Mouse (Mus musculus) MEL (cell line): Measurements from ENCODE around the gene Gstt3.

ENCODE experiments used
- CTCF ChIP-seq, 3 experiments: IDR thresholded peaks in 2 of 3; conservative IDR thresholded peaks in 1 of 3; 2 replicates each; pipeline ENCODE4 v1.5.1; 2011 to 2012; ENCODE audit warnings: low read length in 3 of 3, low read depth in 2 of 3, mild to moderate bottlenecking in 2 of 3, improper control_type of control experiment in 1 of 3, inconsistent platforms in 1 of 3, mixed read lengths in 1 of 3, moderate library complexity in 1 of 3; ENCODE audit not compliant: control insufficient read depth in 1 of 3, insufficient read depth in 1 of 3, poor library complexity in 1 of 3, severe bottlenecking in 1 of 3
- E2F4 ChIP-seq: IDR thresholded peaks from 2 replicates; pipeline ENCODE4 v1.6.1; 2011; ENCODE audit warnings: low read depth, low read length, improper control_type of control experiment, borderline replicate concordance
- EP300 ChIP-seq, 2 experiments: IDR thresholded peaks; 2 replicates each; pipeline ENCODE4 v1.6.1; 2011; ENCODE audit warnings: improper control_type of control experiment in 2 of 2, low read length in 2 of 2, low read depth in 1 of 2, mild to moderate bottlenecking in 1 of 2
- MXI1 ChIP-seq: IDR thresholded peaks from 2 replicates; pipeline ENCODE4 v1.6.1; 2011; ENCODE audit warnings: mild to moderate bottlenecking, low read depth, low read length, improper control_type of control experiment
- NRF1 ChIP-seq: IDR thresholded peaks from 2 replicates; pipeline ENCODE4 v1.6.1; 2014; ENCODE audit warnings: low read depth, mild to moderate bottlenecking, inconsistent platforms, low read length, improper control_type of control experiment, moderate library complexity; ENCODE audit not compliant: poor library complexity, insufficient read depth, severe bottlenecking
- POLR2A ChIP-seq, 2 experiments: IDR thresholded peaks; 2 replicates each; pipeline ENCODE4 v1.6.1; 2011 to 2012; ENCODE audit warnings: low read length in 2 of 2, mild to moderate bottlenecking in 2 of 2, control low read depth in 1 of 2, improper control_type of control experiment in 1 of 2, low read depth in 1 of 2, moderate library complexity in 1 of 2; ENCODE audit not compliant: control insufficient read depth in 1 of 2, insufficient read depth in 1 of 2, poor library complexity in 1 of 2
- POLR2AphosphoS5 ChIP-seq: IDR thresholded peaks from 2 replicates; pipeline ENCODE4 v1.6.1; 2012; ENCODE audit warnings: low read depth, borderline replicate concordance, mild to moderate bottlenecking, inconsistent platforms, low read length, moderate library complexity, mixed read lengths
- ZMIZ1 ChIP-seq: IDR thresholded peaks from 2 replicates; pipeline ENCODE4 v1.6.1; 2012; ENCODE audit warnings: low read depth, mild to moderate bottlenecking, inconsistent platforms, low read length, improper control_type of control experiment, moderate library complexity
- ZNF384 ChIP-seq: IDR thresholded peaks from 2 replicates; pipeline ENCODE4 v1.6.1; 2012; ENCODE audit warnings: low read depth, mild to moderate bottlenecking, inconsistent platforms, low read length, improper control_type of control experiment

GRCm38 (mm10) chr10:75774102-75774501 is 7.1 kb downstream of the Gstt3 start:
- no peak for TF ChIP-seq MXI1
- no peak for TF ChIP-seq ZMIZ1
- no peak for TF ChIP-seq CTCF (IDR thresholded peaks at IDR 0.05 in 2 of 3, conservative IDR thresholded peaks at IDR 0.05 in 1 of 3; ENCODE audit: control insufficient read depth in 1 of 3, insufficient read depth in 1 of 3, low read depth in 2 of 3, low read length in 3 of 3, poor library complexity in 1 of 3, severe bottlenecking in 1 of 3)
- TF ChIP-seq ZNF384, result no peak
- TF ChIP-seq EP300 (IDR thresholded peaks at IDR 0.05; ENCODE audit: low read depth in 1 of 2, low read length in 2 of 2), result no peak
- TF ChIP-seq NRF1, result no peak
- TF ChIP-seq POLR2A (IDR thresholded peaks at IDR 0.05; ENCODE audit: control insufficient read depth in 1 of 2, insufficient read depth in 1 of 2, low read depth in 1 of 2, low read length in 2 of 2, poor library complexity in 1 of 2), result no peak
- TF ChIP-seq POLR2AphosphoS5, result no peak
- no peak for TF ChIP-seq E2F4
